Mouse (Mus musculus) neural tube, embryonic 15.5 days (tissue): Measurements from ENCODE around the gene Olfr819. TPM values are rescaled to one million over a fixed set of nuclear protein-coding genes. Genes with fewer than 3 reads are reported as not detected.
"Not testable (repeated sequence)": the region's sequence is repeated elsewhere in the genome, so short reads cannot be mapped to it uniquely, and the experiment has no call there.

Experiments
- ATAC-seq: fragments of 200-750 bp; cut with Nextera tagmentation; 2 replicates; pipeline ENCODE4 v1.8.0; 2017; ENCODE audit warnings: mild to moderate bottlenecking, moderate TSS enrichment, moderate library complexity; ENCODE audit not compliant: low FRiP score
- H3K27ac ChIP-seq: fragments of 300-500 bp; sonication (generic); replicated peaks from 2 replicates; pipeline ENCODE4 v1.5.1; 2015; ENCODE audit warnings: mild to moderate bottlenecking, inconsistent platforms
- H3K27me3 ChIP-seq: fragments of 300-500 bp; sonication (generic); replicated peaks from 2 replicates; pipeline ENCODE4 v1.6.1; 2015; ENCODE audit warnings: inconsistent platforms
- H3K36me3 ChIP-seq: fragments of 300-500 bp; sonication (generic); 2 replicates; pipeline ENCODE4 v1.6.1; 2015; ENCODE audit warnings: inconsistent platforms
- H3K4me1 ChIP-seq: fragments of 300-500 bp; sonication (generic); 2 replicates; pipeline ENCODE4 v1.6.1; 2015; ENCODE audit warnings: inconsistent platforms
- H3K4me2 ChIP-seq: fragments of 300-500 bp; sonication (generic); 2 replicates; pipeline ENCODE4 v1.6.1; 2015; ENCODE audit warnings: inconsistent platforms, mild to moderate bottlenecking, moderate library complexity
- H3K4me3 ChIP-seq: fragments of 300-500 bp; sonication (generic); replicated peaks from 2 replicates; pipeline ENCODE4 v1.5.1; 2015; ENCODE audit warnings: mild to moderate bottlenecking, inconsistent platforms
- H3K9ac ChIP-seq: fragments of 300-500 bp; sonication (generic); replicated peaks from 2 replicates; pipeline ENCODE4 v1.6.1; 2015; ENCODE audit warnings: mild to moderate bottlenecking, inconsistent platforms
- H3K9me3 ChIP-seq: fragments of 300-500 bp; sonication (generic); replicated peaks from 2 replicates; pipeline ENCODE4 v1.6.1; 2016; ENCODE audit warnings: inconsistent platforms
- WGBS: fragments of 180-500 bp; shearing (Covaris S2); methylation state at CpG from one replicate; pipeline ENCODE4 v1.1.7; 2015; ENCODE audit warnings: mixed read lengths; 5-methylcytosine and 5-hydroxymethylcytosine counted together
- polyA plus RNA-seq: library from polyadenylated mRNA; unstranded; fragments of >200 nt; fragmentation: Nextera tagmentation; extraction: Ambion mirVana; gene quantifications from 2 replicates; pipeline ENCODE4 v1.2.1, GENCODE M21; 2015

Olfr819 gene
- not detected in 2 replicates for polyA plus RNA-seq

- not testable (repeated sequence) for H3K4me3 ChIP-seq, H3K27me3 ChIP-seq, H3K4me1 ChIP-seq, H3K9ac ChIP-seq, H3K9me3 ChIP-seq, H3K36me3 ChIP-seq, ATAC-seq, H3K27ac ChIP-seq, H3K4me2 ChIP-seq
- 76% methylated on average over 2 of the region's 2 CpGs for WGBS
These were observed at the start of gene Olfr819 for GRCm38 (mm10) chr10:129967166-129967565. Olfr819 (minus strand) TSS chr10:129967266.

- ATAC-seq: no peak
- no peak within 1 kb of the TSS for H3K4me2 ChIP-seq
- no peaks in the 10 kb centered on the region for H3K27me3 ChIP-seq
- no peaks in the 10 kb centered on the region for H3K4me1 ChIP-seq
- H3K9me3 ChIP-seq: no peaks in the 10 kb centered on the region
- no peak within 1 kb of the TSS for H3K9ac ChIP-seq
- H3K27ac ChIP-seq: no peak within 1 kb of the TSS
- no peaks in the 10 kb centered on the region for H3K36me3 ChIP-seq
- no peak within 1 kb of the TSS for H3K4me3 ChIP-seq
These were observed 45.3 kb upstream of the Olfr819 start, which contains the start of gene Olfr820 for GRCm38 (mm10) chr10:130012321-130012720. Olfr820 (plus strand) TSS chr10:130012621.

GRCm38 (mm10) chr10:130005366-130005765 is 38.3 kb upstream of the Olfr819 start:
- H3K27me3 ChIP-seq, H3K9me3 ChIP-seq: not testable (repeated sequence)

GRCm38 (mm10) chr10:130004104-130004503 is 37.0 kb upstream of the Olfr819 start:
- H3K4me2 ChIP-seq, H3K36me3 ChIP-seq, H3K9me3 ChIP-seq, ATAC-seq, H3K27ac ChIP-seq, H3K4me1 ChIP-seq, H3K27me3 ChIP-seq, H3K4me3 ChIP-seq, H3K9ac ChIP-seq: not testable (repeated sequence)
- WGBS: 89% methylated on average over 4 of the region's 4 CpGs

More at GRCm38 (mm10) chr10:130005366-130005765, 38.3 kb upstream of the Olfr819 start:
- H3K4me3 ChIP-seq, H3K4me2 ChIP-seq, H3K9ac ChIP-seq, H3K27ac ChIP-seq, H3K4me1 ChIP-seq, ATAC-seq, H3K36me3 ChIP-seq: not testable (repeated sequence)
- 87% methylated on average over 4 of the region's 4 CpGs for WGBS

DNA sequence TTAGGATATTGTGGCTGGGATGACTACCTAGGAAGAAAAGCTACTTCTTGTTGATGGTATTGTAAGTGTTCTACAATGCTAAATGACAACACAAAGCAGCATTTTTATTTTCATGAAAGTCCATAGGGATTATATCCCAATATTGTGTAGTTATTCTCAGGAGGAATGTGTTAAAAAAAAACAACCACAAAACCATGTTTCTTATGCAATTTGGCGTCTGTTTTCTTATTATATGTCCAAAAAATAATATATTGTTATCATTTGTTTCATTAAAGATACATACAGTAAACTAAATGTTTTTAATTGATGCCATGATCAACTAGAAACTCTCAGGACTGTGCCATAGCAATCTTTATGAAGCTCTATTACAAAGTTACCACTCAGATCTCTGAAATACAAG is 17.9 kb upstream of the Olfr819 start, which contains the start of gene Gm10310:
Gene Gm10310, minus strand, starts transcription at position 101 of the 400 bp plus-strand sequence.
- H3K4me2 ChIP-seq, H3K36me3 ChIP-seq, H3K27ac ChIP-seq, H3K4me1 ChIP-seq, H3K27me3 ChIP-seq, H3K9me3 ChIP-seq, H3K9ac ChIP-seq, ATAC-seq, H3K4me3 ChIP-seq: not testable (repeated sequence)
- no CpG with 5 or more reads among the region's 1 CpGs for WGBS

GRCm38 (mm10) chr10:129981867-129982266 is 14.8 kb upstream of the Olfr819 start:
- ATAC-seq, H3K4me1 ChIP-seq, H3K4me3 ChIP-seq, H3K9me3 ChIP-seq, H3K9ac ChIP-seq, H3K27me3 ChIP-seq, H3K27ac ChIP-seq, H3K4me2 ChIP-seq, H3K36me3 ChIP-seq: not testable (repeated sequence)
- WGBS: no CpG with 5 or more reads among the region's 3 CpGs

- H3K4me1 ChIP-seq, H3K9me3 ChIP-seq, H3K4me3 ChIP-seq, H3K36me3 ChIP-seq, H3K27me3 ChIP-seq, H3K9ac ChIP-seq, H3K4me2 ChIP-seq, ATAC-seq, H3K27ac ChIP-seq: not testable (repeated sequence)
- WGBS: no CpG with 5 or more reads among the region's 2 CpGs
These were observed 9.0 kb upstream of the Olfr819 start, which contains the start of gene Olfr247 for GRCm38 (mm10) chr10:129976040-129976439. Olfr247 (minus strand) TSS chr10:129976140.

- not testable (repeated sequence) for H3K27ac ChIP-seq, ATAC-seq, H3K36me3 ChIP-seq, H3K9ac ChIP-seq, H3K9me3 ChIP-seq, H3K4me1 ChIP-seq, H3K4me2 ChIP-seq, H3K27me3 ChIP-seq, H3K4me3 ChIP-seq
- no CpG with 5 or more reads among the region's 3 CpGs for WGBS
These were observed 5.9 kb upstream of the Olfr819 start for GRCm38 (mm10) chr10:129972994-129973393.

DNA sequence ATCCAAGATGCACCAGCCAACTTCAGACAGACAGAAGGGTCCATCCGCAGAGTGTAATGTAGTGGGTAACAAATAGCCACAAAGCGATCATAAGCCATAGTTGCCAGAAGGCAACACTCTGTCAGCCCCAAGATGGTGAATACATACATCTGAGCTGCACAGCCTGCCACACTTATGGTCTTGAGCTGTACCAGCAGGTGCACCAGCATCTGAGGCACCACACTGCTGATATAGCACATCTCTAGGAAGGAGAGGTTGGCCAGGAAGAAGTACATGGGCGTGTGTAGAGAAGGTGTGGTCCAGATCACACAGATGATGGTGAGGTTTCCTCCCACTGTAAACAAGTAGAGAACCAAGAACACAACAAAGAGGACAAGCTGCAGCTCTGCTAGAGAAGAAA is 834 bp downstream of the Olfr819 start:
- not testable (repeated sequence) for H3K4me2 ChIP-seq, H3K9me3 ChIP-seq, H3K9ac ChIP-seq, H3K36me3 ChIP-seq, H3K27ac ChIP-seq, H3K4me3 ChIP-seq, ATAC-seq, H3K27me3 ChIP-seq, H3K4me1 ChIP-seq
- 95% methylated on average over 2 of the region's 3 CpGs for WGBS

DNA sequence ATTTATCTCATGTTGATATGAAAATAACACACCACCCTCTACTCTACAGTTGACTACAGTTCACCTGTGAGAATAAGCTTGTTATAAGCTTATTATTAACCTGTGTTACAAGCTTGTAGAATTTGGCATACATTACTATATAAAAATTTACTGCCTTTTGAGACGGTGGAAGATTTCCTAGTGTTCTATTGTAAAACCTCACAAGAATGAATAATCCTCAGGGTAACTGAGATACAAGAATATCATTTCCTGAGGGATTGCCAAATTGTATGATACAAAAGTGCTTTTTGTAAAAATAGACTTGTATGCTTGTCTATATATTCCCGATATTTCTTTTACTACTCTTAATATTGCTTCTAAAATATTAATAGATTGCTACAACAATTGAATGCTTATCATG is 18.1 kb downstream of the Olfr819 start, which contains the start of gene Olfr818:
Gene Olfr818, minus strand, starts transcription at position 101 of the 400 bp plus-strand sequence.
- H3K27me3 ChIP-seq: no peaks in the 10 kb centered on the region
- no peak within 1 kb of the TSS for H3K4me2 ChIP-seq
- no peaks in the 10 kb centered on the region for H3K4me1 ChIP-seq
- no peaks in the 10 kb centered on the region for H3K9me3 ChIP-seq
- H3K36me3 ChIP-seq: no peaks in the 10 kb centered on the region
- no peak within 1 kb of the TSS for H3K4me3 ChIP-seq
- WGBS: 96% methylated on average over 2 of the region's 2 CpGs
- no peak within 1 kb of the TSS for H3K9ac ChIP-seq
- no peak for ATAC-seq
- no peak within 1 kb of the TSS for H3K27ac ChIP-seq

DNA sequence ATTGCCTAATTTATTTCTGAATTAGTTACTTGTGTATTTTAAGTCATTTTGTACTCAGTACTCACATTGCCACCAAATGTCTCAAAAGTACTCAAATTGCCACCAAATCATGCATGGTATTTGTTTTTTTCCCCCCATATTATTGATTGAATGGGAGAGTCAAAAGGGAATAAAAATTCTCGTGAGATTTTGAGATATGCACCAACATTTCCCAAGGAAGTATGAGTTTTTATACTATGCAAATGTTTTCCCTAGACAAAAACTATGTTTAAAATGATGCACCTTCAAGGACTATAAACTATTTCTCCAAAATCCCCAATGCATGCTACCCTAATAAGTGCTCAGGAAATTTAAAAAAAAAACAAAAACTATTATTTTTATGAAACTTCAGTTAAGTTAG is 51.6 kb downstream of the Olfr819 start, which contains the start of gene Olfr816:
Gene Olfr816, minus strand, starts transcription at position 101 of the 400 bp plus-strand sequence.
- Histone ChIP-seq H3K9ac (no peak within 1 kb of the TSS), H3K4me1 (no peaks in the 10 kb centered on the region), H3K36me3 (no peaks in the 10 kb centered on the region), H3K4me2 (no peak within 1 kb of the TSS), H3K4me3 (no peak within 1 kb of the TSS), H3K27ac (no peak within 1 kb of the TSS), H3K9me3 (no peaks in the 10 kb centered on the region), H3K27me3 (no peaks in the 10 kb centered on the region)
- no peak for ATAC-seq
- whole genome bisulfite sequencing: 68% methylated on average over 1 of the region's 1 CpGs
